Mouse (Mus musculus): ENCODE results near the gene Clasp2. TPM values are rescaled to one million over a fixed set of nuclear protein-coding genes. Genes with fewer than 3 reads are reported as not detected.

Gene Clasp2
- polyA plus RNA-seq, 1 experiment from 2014 or later, result 57.9 TPM

DNA sequence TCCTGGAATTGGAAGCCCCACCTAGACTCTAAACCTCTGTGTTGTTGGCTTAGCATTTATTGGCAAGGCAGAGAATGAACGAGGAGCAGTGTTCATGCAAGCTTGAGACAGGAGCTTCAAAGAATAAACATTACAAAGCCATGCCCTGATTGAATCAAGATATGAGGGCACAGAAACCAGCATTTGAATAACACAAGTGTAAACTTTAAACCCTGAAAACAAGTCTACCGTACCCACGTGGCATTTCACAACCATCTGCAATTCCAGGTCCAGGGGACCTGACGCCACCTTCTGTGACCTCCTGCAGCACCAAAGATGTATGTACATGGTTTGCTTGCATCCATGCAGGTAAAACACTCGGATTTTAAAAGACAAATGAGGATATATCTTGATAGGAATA lies 181.4 kb downstream of the Clasp2 start:
- 94% methylated on average over 5 of the region's 5 CpGs for WGBS
- no peak overlapping the region for H3K9ac ChIP-seq (ENCODE audit: low read depth, low read length)

DNA sequence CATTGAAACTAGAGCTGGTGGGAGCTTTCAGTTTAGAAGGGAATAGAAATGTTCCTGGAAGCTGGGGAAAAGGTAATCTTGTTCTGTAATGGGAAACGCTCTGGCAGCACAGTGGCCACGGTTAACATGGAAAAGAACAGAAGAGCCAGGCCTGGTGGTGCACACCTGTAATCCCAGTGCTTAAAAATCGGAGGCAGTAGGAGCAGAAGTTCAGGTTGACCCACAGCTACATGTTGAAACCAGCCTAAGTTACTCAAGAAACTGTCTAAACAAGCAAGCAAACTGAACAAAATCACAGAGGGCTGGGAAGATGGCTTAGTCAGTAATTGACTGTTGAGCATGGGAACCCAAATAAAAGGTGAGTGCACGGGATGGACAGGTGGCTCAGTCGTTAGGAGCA lies 183.6 kb downstream of the Clasp2 start:
- Histone ChIP-seq H3K36me3 (ENCODE audit: control insufficient read depth, insufficient read depth, low read length) (no peaks in the 10 kb centered on the region), H3K4me3 (ENCODE audit: low read depth, low read length) (no peak overlapping the region), H3K9me3 (ENCODE audit: control insufficient read depth, low read length) (no peaks in the 10 kb centered on the region), H3K27ac (ENCODE audit: low read depth, low read length) (no peak overlapping the region), H3K4me2 (replicated peaks; ENCODE audit: low read depth, low read length) (no peak overlapping the region), H3K4me1 (replicated peaks; ENCODE audit: control insufficient read depth, insufficient read depth, low read length) (no peaks in the 10 kb centered on the region), H3K9ac (ENCODE audit: low read depth, low read length) (no peak overlapping the region), H3K27me3 (ENCODE audit: control insufficient read depth, insufficient read depth, low read length) (no peaks in the 10 kb centered on the region)
- no peak for ATAC-seq (ENCODE audit: low FRiP score)
- no peak for DNase-seq (ENCODE audit: low spot score)
- 89% methylated on average over 5 of the region's 5 CpGs for WGBS

More for the DNA sequence above, 181.4 kb downstream of the Clasp2 start:
- ATAC-seq (ENCODE audit: low FRiP score), result no peak
- Histone ChIP-seq H3K27me3 (ENCODE audit: control insufficient read depth, insufficient read depth, low read length) (no peaks in the 10 kb centered on the region), H3K9me3 (ENCODE audit: control insufficient read depth, low read length) (no peaks in the 10 kb centered on the region), H3K36me3 (ENCODE audit: control insufficient read depth, insufficient read depth, low read length) (no peaks in the 10 kb centered on the region), H3K4me3 (ENCODE audit: low read depth, low read length) (no peak overlapping the region), H3K27ac (ENCODE audit: low read depth, low read length) (no peak overlapping the region), H3K4me1 (replicated peaks; ENCODE audit: control insufficient read depth, insufficient read depth, low read length) (no peaks in the 10 kb centered on the region), H3K4me2 (replicated peaks; ENCODE audit: low read depth, low read length) (no peak overlapping the region)
- DNase-seq (ENCODE audit: low spot score), result no peak

DNA sequence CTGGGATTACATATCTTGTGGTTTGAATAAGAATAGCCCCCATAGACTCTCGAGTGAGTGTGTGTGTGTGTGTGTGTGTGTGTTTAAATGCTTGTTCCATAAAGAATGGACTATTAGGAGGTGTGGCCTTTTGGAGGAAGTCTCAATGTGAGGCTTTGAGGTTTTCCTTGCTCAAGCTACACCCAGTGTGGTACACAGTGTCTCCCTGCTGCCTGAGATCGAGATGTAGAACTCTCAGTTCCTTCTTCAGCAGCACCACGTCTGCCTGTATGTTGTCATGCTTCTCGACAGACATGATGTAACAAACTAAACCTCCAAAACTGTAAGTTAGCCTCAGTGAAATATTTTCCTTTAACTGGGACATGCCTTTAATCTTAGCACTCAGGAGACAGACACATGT lies 187.3 kb downstream of the Clasp2 start:
- Histone ChIP-seq H3K27ac (ENCODE audit: low read depth, low read length) (no peak overlapping the region), H3K4me1 (replicated peaks; ENCODE audit: control insufficient read depth, insufficient read depth, low read length) (no peaks in the 10 kb centered on the region; the same call in 1 of the 2 replicates), H3K36me3 (ENCODE audit: control insufficient read depth, insufficient read depth, low read length) (no peaks in the 10 kb centered on the region), H3K27me3 (ENCODE audit: control insufficient read depth, insufficient read depth, low read length) (no peaks in the 10 kb centered on the region), H3K4me3 (ENCODE audit: low read depth, low read length) (no peak overlapping the region), H3K9ac (ENCODE audit: low read depth, low read length) (no peak overlapping the region), H3K9me3 (ENCODE audit: control insufficient read depth, low read length) (no peaks in the 10 kb centered on the region), H3K4me2 (replicated peaks; ENCODE audit: low read depth, low read length) (no peak overlapping the region)
- no peak for ATAC-seq (ENCODE audit: low FRiP score)
- DNase-seq (ENCODE audit: low spot score), result no peak
- 88% methylated on average over 4 of the region's 4 CpGs for WGBS

DNA sequence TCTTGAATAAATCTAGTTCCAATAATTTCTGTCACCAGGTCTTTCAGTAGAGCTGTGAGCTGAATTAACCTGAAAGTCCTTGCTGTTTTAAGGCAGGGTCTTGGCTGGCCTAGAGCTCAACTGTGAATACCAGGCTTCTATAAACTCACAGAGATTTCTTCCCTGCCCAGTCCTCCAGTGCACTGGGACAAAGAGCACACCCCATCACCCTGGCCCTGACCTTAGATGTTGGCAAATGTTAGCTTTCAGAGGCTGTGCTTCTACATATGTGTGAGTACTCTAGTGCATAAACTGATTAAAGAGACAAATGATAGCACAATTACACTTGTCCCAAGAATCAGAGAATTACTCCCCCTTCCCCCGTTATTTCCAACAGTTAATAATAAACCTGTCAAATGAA lies 188.4 kb downstream of the Clasp2 start:
- H3K9ac ChIP-seq (ENCODE audit: low read depth, low read length), result no peak overlapping the region
- 75% methylated on average over 1 of the region's 1 CpGs for WGBS
- H3K9me3 ChIP-seq (ENCODE audit: control insufficient read depth, low read length), result no peaks in the 10 kb centered on the region
- H3K36me3 ChIP-seq (ENCODE audit: control insufficient read depth, insufficient read depth, low read length), result no peaks in the 10 kb centered on the region
- H3K27me3 ChIP-seq (ENCODE audit: control insufficient read depth, insufficient read depth, low read length), result no peaks in the 10 kb centered on the region
- H3K4me1 ChIP-seq (replicated peaks; ENCODE audit: control insufficient read depth, insufficient read depth, low read length), result no peaks in the 10 kb centered on the region; the same call in 1 of the 2 replicates
- H3K4me2 ChIP-seq (replicated peaks; ENCODE audit: low read depth, low read length), result no peak overlapping the region
- H3K4me3 ChIP-seq (ENCODE audit: low read depth, low read length), result no peak overlapping the region
- no peak overlapping the region for H3K27ac ChIP-seq (ENCODE audit: low read depth, low read length)
- DNase-seq (ENCODE audit: low spot score) (no peak), ATAC-seq (ENCODE audit: low FRiP score) (no peak)

DNA sequence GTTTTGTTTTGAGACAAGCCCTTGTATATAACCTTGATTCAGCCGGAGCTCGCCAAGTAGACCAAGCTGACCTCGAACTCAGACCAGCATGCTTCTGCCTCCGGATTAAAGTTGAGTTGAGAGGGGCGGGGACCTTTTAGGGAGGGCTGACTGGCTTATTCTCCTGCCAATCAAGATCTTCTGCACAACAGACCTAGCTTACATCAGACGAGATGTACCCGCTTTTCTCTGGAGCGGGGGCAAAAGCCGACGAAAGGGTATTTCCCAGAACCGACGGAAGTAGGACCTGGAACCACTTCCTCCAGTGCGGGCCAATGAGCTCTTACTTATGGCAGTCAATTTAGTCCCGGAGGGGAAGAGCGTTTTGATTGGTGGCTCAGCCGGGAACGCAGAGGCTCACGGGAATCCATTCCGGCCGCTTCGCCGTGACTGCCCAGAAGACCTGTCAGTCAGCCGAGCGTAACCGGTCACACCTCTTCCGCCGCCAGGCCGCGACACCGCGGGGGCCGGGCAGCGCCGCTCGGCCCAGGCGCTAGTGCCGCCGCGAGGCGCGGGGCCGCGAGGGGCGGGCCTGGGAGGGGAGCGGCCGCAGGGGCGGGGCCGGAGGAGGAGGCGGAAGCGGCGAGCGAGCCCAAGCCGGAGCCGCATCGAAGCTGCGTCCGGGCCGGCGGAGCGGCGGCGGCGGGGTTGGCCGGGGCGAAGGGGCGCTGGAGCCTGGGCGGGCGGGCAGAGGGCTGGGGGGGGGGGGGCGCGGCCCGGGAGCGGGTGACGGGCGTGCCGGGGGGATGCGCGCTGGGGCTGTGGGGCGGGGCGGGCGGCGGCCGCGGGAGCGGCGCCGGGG lies 189.5 kb downstream of the Clasp2 start, which contains the start of gene Ubp1:
Gene Ubp1, plus strand, starts transcription at position 401 of the 841 bp plus-strand sequence.
- peak within 1 kb of the TSS; percentile 92 for H3K9ac ChIP-seq (ENCODE audit: low read depth, low read length)
- DNase-seq (ENCODE audit: low spot score), result peak; percentile 94
- peak within 1 kb of the TSS; percentile 88 for H3K27ac ChIP-seq (ENCODE audit: low read depth, low read length)
- no peaks in the 10 kb centered on the region for H3K36me3 ChIP-seq (ENCODE audit: control insufficient read depth, insufficient read depth, low read length)
- no peaks in the 10 kb centered on the region for H3K27me3 ChIP-seq (ENCODE audit: control insufficient read depth, insufficient read depth, low read length)
- no peaks in the 10 kb centered on the region; the same call in 1 of the 2 replicates for H3K4me1 ChIP-seq (replicated peaks; ENCODE audit: control insufficient read depth, insufficient read depth, low read length)
- H3K4me3 ChIP-seq (ENCODE audit: low read depth, low read length), result peak within 1 kb of the TSS; percentile 96
- H3K9me3 ChIP-seq (ENCODE audit: control insufficient read depth, low read length), result no peaks in the 10 kb centered on the region
- WGBS, result under 1% methylated on average over 35 of the region's 86 CpGs
- peak; percentile 97 for ATAC-seq (ENCODE audit: low FRiP score)
- peak within 1 kb of the TSS; percentile 53 for H3K4me2 ChIP-seq (replicated peaks; ENCODE audit: low read depth, low read length)

DNA sequence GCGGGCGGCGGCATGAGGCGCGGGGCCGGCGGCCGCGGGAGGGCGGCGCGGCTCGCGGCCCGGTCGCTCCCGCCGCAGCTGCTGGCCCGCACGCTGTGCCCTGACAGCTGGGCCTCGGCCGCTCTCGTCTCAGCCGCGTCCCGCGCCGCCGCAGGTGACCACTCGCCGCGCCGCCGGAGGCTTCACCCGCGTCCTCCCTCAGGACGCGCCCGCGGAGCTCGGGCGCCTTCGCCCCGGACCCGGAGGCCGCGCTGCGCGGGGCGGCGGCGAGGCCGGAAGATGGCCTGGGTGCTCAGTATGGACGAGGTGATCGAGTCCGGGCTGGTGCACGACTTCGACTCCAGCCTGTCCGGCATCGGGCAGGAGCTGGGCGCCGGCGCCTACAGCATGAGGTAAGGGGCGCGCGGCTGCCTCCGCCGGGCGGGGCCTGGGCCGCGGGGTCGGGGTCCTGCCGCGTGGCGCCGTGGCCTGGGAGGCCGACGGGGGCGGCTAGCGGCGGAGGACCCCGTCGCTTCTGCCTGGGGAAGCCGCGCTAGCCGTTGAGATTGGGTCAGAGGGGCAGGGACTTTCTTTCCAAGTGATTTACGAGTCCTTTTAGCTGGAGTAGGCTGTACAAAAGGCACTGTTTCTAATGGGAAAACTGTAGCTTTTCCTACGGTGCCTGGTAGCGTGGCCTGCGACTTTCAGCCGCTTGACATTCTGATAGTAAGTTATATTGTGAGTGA lies 190.3 kb downstream of the Clasp2 start:
- peak; percentile 22 for ATAC-seq (ENCODE audit: low FRiP score)
- DNase-seq (ENCODE audit: low spot score), result peak; percentile 59
- Histone ChIP-seq H3K4me2 (replicated peaks; ENCODE audit: low read depth, low read length) (peak overlapping the region; percentile 53), H3K27ac (ENCODE audit: low read depth, low read length) (peak overlapping the region; percentile 88), H3K36me3 (ENCODE audit: control insufficient read depth, insufficient read depth, low read length) (no peaks in the 10 kb centered on the region), H3K9ac (ENCODE audit: low read depth, low read length) (peak overlapping the region; percentile 92), H3K9me3 (ENCODE audit: control insufficient read depth, low read length) (no peaks in the 10 kb centered on the region), H3K27me3 (ENCODE audit: control insufficient read depth, insufficient read depth, low read length) (no peaks in the 10 kb centered on the region), H3K4me3 (ENCODE audit: low read depth, low read length) (peak overlapping the region; percentile 96), H3K4me1 (replicated peaks; ENCODE audit: control insufficient read depth, insufficient read depth, low read length) (no peaks in the 10 kb centered on the region; the same call in 1 of the 2 replicates)
- WGBS, result under 1% methylated on average over 39 of the region's 91 CpGs

DNA sequence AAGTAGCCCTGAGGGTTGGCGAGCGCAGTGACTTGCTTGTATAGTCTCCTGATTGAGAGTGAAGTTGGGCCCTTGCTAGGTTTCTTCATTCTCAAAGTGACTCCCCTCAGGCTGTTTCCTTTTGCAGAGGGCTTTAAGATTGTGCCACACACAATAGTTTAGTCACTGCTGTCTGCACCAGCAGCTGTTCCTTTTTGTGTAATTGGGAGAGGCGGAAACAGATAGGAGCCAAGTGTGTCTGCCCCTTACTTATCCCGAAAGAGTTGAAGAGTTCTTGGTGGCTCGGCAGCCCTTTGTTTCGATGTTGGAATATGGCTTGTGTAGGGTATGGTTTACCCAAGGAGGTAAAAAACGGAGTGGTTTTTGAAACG lies 190.8 kb downstream of the Clasp2 start:
- no peak for DNase-seq (ENCODE audit: low spot score)
- 4% methylated on average over 8 of the region's 8 CpGs for WGBS
- H3K4me3 ChIP-seq (ENCODE audit: low read depth, low read length), result peak overlapping the region; percentile 96
- no peaks in the 10 kb centered on the region; the same call in 1 of the 2 replicates for H3K4me1 ChIP-seq (replicated peaks; ENCODE audit: control insufficient read depth, insufficient read depth, low read length)
- no peaks in the 10 kb centered on the region for H3K36me3 ChIP-seq (ENCODE audit: control insufficient read depth, insufficient read depth, low read length)
- H3K9ac ChIP-seq (ENCODE audit: low read depth, low read length), result peak overlapping the region; percentile 92
- H3K9me3 ChIP-seq (ENCODE audit: control insufficient read depth, low read length), result no peaks in the 10 kb centered on the region
- no peaks in the 10 kb centered on the region for H3K27me3 ChIP-seq (ENCODE audit: control insufficient read depth, insufficient read depth, low read length)
- no peak for ATAC-seq (ENCODE audit: low FRiP score)
- peak overlapping the region; percentile 53 for H3K4me2 ChIP-seq (replicated peaks; ENCODE audit: low read depth, low read length)
- peak overlapping the region; percentile 88 for H3K27ac ChIP-seq (ENCODE audit: low read depth, low read length)

DNA sequence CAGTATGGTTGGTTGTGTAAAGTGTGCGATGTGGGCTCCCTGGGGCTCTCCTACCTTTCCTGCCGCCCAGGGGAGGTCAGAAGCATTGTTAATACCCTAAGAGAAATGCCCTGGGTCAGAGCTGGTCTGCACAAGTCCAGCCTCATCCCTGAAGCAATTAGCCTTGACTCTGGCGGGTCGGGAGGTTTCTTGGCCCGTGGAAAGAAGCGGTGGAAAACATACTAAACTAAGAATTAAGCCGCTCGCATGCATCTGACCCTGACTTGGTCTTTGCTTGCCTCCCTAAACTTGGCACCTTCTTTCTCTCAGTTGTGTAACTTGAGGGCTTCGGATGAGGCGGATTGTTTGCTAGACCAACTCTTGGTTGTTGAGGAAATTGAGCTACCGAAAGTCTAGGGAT lies 191.2 kb downstream of the Clasp2 start:
- Histone ChIP-seq H3K27ac (ENCODE audit: low read depth, low read length) (no peak overlapping the region), H3K27me3 (ENCODE audit: control insufficient read depth, insufficient read depth, low read length) (no peaks in the 10 kb centered on the region), H3K4me2 (replicated peaks; ENCODE audit: low read depth, low read length) (peak overlapping the region; percentile 53), H3K4me3 (ENCODE audit: low read depth, low read length) (peak overlapping the region; percentile 96), H3K9me3 (ENCODE audit: control insufficient read depth, low read length) (no peaks in the 10 kb centered on the region), H3K9ac (ENCODE audit: low read depth, low read length) (peak overlapping the region; percentile 92), H3K36me3 (ENCODE audit: control insufficient read depth, insufficient read depth, low read length) (no peaks in the 10 kb centered on the region), H3K4me1 (replicated peaks; ENCODE audit: control insufficient read depth, insufficient read depth, low read length) (no peaks in the 10 kb centered on the region; the same call in 1 of the 2 replicates)
- DNase-seq (ENCODE audit: low spot score) (peak; percentile 10), ATAC-seq (ENCODE audit: low FRiP score) (no peak)
- WGBS, result 34% methylated on average over 11 of the region's 11 CpGs

Measured in hindbrain, embryonic 11.5 days (tissue).